Mouse (Mus musculus): ENCODE results near the gene Rln1. TPM values are rescaled to one million over a fixed set of nuclear protein-coding genes. Genes with fewer than 3 reads are reported as not detected.

Rln1 gene
- polyA plus RNA-seq, 1 experiment from 2014 or later: 4.6 TPM

DNA sequence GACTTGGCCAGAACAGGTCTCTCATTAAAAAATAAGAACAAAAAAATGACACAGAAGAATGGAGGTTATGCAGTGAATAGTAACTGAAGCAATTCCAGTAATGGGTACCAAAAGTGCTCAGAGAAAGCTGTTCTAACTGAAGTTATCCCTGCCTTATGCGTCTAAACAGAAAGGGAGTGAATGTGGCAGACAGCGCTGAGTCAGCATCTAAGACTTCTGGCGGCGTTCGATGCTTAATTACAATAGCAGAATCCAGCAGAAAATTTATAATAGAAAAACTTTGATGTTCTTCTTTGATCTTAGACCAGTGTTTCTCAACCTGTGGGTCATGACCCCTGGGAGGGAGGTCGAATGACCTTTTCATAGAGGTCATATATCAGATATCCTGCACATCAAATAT is 11.2 kb upstream of the Rln1 start:
- 81% methylated on average over 6 of the region's 6 CpGs for WGBS
- ATAC-seq (ENCODE audit: low read depth): no peak
- H3K27me3 ChIP-seq (ENCODE audit: control insufficient read depth, insufficient read depth, low read length): no peaks in the 10 kb centered on the region
- no peaks in the 10 kb centered on the region for H3K4me1 ChIP-seq (ENCODE audit: control insufficient read depth, insufficient read depth, low read length)
- H3K4me3 ChIP-seq (ENCODE audit: low read depth, low read length): no peak overlapping the region
- no peaks in the 10 kb centered on the region for H3K36me3 ChIP-seq (ENCODE audit: control insufficient read depth, insufficient read depth, low read length)
- H3K9ac ChIP-seq (replicated peaks; ENCODE audit: low read depth, low read length): no peak overlapping the region
- no peak overlapping the region for H3K27ac ChIP-seq (ENCODE audit: low read depth, low read length)
- H3K4me2 ChIP-seq (ENCODE audit: low read depth, low read length): no peak overlapping the region
- H3K9me3 ChIP-seq (ENCODE audit: control insufficient read depth, low read length): no peaks in the 10 kb centered on the region

DNA sequence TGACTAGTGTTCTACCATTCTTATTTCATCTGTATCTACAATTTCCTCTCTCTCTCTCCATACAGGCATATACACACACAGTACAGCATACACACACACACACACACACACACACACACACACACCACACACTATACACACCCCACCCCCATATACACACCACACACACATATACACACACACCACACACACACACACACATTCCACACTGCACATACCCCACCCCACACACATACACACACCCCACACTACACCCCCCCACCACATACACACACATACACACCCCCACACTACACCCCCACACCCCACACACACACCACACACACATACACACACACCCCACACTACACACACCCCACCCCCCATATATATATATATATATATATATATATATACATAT is 10.4 kb upstream of the Rln1 start:
- no peak for ATAC-seq (ENCODE audit: low read depth)
- Histone ChIP-seq H3K4me2 (ENCODE audit: low read depth, low read length) (no peak overlapping the region), H3K9me3 (ENCODE audit: control insufficient read depth, low read length) (no peaks in the 10 kb centered on the region)

DNA sequence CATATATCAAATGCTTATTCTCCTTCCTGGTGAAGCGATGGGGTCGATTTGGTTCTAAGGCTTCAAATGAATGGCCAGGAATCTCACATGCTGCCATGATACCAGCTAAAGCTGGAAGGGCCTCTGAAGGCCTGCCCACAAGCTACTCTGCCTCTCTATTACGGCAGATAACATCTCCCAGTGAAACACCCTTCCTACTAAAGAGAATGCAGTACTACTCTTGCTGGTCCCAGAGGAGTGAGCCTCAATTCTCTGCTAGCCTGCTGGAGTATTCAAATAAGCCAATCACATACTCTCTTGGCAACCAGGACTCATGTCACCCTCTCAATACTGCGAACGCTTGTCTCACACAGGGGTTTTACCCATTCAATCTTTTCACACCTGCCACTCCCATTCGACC is 7.8 kb upstream of the Rln1 start:
- Histone ChIP-seq H3K36me3 (ENCODE audit: control insufficient read depth, insufficient read depth, low read length) (no peaks in the 10 kb centered on the region), H3K9ac (replicated peaks; ENCODE audit: low read depth, low read length) (no peak overlapping the region), H3K9me3 (ENCODE audit: control insufficient read depth, low read length) (no peaks in the 10 kb centered on the region), H3K4me2 (ENCODE audit: low read depth, low read length) (no peak overlapping the region), H3K4me3 (ENCODE audit: low read depth, low read length) (no peak overlapping the region), H3K27me3 (ENCODE audit: control insufficient read depth, insufficient read depth, low read length) (no peaks in the 10 kb centered on the region), H3K4me1 (ENCODE audit: control insufficient read depth, insufficient read depth, low read length) (no peaks in the 10 kb centered on the region), H3K27ac (ENCODE audit: low read depth, low read length) (no peak overlapping the region)
- WGBS: 90% methylated on average over 6 of the region's 6 CpGs
- ATAC-seq (ENCODE audit: low read depth): no peak

More for the DNA sequence above, 10.4 kb upstream of the Rln1 start:
- Histone ChIP-seq H3K4me1 (ENCODE audit: control insufficient read depth, insufficient read depth, low read length) (no peaks in the 10 kb centered on the region), H3K27ac (ENCODE audit: low read depth, low read length) (no peak overlapping the region), H3K9ac (replicated peaks; ENCODE audit: low read depth, low read length) (no peak overlapping the region), H3K36me3 (ENCODE audit: control insufficient read depth, insufficient read depth, low read length) (no peaks in the 10 kb centered on the region), H3K4me3 (ENCODE audit: low read depth, low read length) (no peak overlapping the region), H3K27me3 (ENCODE audit: control insufficient read depth, insufficient read depth, low read length) (no peaks in the 10 kb centered on the region)

GRCm38 (mm10) chr19:29341029-29341428 is 6.6 kb upstream of the Rln1 start:
- ATAC-seq (ENCODE audit: low read depth): no peak
- H3K27me3 ChIP-seq (ENCODE audit: control insufficient read depth, insufficient read depth, low read length): no peaks in the 10 kb centered on the region
- no peak overlapping the region for H3K4me3 ChIP-seq (ENCODE audit: low read depth, low read length)
- no peak overlapping the region for H3K9ac ChIP-seq (replicated peaks; ENCODE audit: low read depth, low read length)
- H3K4me1 ChIP-seq (ENCODE audit: control insufficient read depth, insufficient read depth, low read length): no peaks in the 10 kb centered on the region
- H3K9me3 ChIP-seq (ENCODE audit: control insufficient read depth, low read length): no peaks in the 10 kb centered on the region
- 76% methylated on average over 4 of the region's 4 CpGs for WGBS
- no peak overlapping the region for H3K27ac ChIP-seq (ENCODE audit: low read depth, low read length)
- no peak overlapping the region for H3K4me2 ChIP-seq (ENCODE audit: low read depth, low read length)
- no peaks in the 10 kb centered on the region for H3K36me3 ChIP-seq (ENCODE audit: control insufficient read depth, insufficient read depth, low read length)

DNA sequence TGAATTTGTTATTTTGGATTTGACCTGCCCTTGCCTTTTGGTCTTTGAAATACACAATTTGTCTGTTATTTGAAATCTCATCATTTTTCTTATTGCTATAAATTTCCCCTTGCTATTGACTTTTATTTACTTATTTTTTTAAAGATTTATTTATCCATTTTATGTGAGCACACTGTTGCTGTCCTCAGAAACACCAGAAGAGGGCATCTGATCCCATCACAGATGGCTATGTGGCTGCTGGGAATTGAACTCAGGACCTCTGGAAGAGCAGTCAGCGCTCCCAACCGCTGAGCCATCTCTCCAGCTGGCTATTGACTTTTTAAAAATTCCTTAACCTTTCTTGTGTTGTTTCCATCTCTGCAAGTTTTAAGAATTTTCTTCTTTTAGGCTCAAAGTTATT is 2.2 kb upstream of the Rln1 start:
- 88% methylated on average over 2 of the region's 2 CpGs for WGBS
- no peak overlapping the region for H3K9ac ChIP-seq (replicated peaks; ENCODE audit: low read depth, low read length)

DNA sequence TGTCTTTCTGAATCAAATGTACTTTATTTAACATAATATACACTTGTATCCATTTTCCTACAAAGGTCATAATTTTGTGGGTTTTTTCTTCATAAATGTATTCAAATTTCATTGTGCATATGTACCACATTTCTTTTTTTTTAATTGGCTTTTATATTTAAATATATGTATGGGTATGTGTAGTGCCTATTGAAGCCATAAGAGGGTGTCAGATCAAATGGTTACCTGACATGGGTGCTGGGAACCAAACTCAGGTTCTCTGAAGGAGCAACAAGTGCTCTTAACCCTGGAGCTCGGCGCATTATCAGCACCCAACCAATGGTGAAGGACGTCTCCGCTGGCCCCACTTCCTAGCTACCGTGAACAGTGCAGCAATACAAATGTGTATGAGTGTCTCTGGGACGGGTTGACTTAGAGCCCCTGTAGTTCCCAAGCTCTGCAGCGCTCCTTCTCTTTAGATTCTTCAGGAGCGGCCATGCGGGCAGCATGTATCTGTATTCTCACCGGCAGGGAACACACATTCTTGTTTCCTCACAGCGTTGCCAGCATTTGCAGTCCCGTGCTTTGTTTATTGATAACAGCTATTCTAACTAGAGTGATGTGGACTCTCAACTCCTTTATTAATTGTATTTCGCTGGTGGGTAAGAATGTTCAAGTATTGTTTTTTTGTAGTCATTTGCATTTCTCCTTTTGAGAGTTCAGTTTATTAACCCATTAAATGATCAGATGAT is 7.5 kb downstream of the Rln1 start:
- 83% methylated on average over 13 of the region's 13 CpGs for WGBS
- Histone ChIP-seq H3K27ac (ENCODE audit: low read depth, low read length) (no peak overlapping the region), H3K9me3 (ENCODE audit: control insufficient read depth, low read length) (no peaks in the 10 kb centered on the region), H3K4me1 (ENCODE audit: control insufficient read depth, insufficient read depth, low read length) (no peaks in the 10 kb centered on the region), H3K27me3 (ENCODE audit: control insufficient read depth, insufficient read depth, low read length) (no peaks in the 10 kb centered on the region), H3K4me3 (ENCODE audit: low read depth, low read length) (no peak overlapping the region), H3K4me2 (ENCODE audit: low read depth, low read length) (no peak overlapping the region), H3K9ac (replicated peaks; ENCODE audit: low read depth, low read length) (no peak overlapping the region), H3K36me3 (ENCODE audit: control insufficient read depth, insufficient read depth, low read length) (no peaks in the 10 kb centered on the region)
- no peak for ATAC-seq (ENCODE audit: low read depth)

More for the DNA sequence above, 2.2 kb upstream of the Rln1 start:
- H3K36me3 ChIP-seq (ENCODE audit: control insufficient read depth, insufficient read depth, low read length): no peaks in the 10 kb centered on the region
- H3K4me3 ChIP-seq (ENCODE audit: low read depth, low read length): no peak overlapping the region
- H3K4me2 ChIP-seq (ENCODE audit: low read depth, low read length): no peak overlapping the region
- H3K27me3 ChIP-seq (ENCODE audit: control insufficient read depth, insufficient read depth, low read length): no peaks in the 10 kb centered on the region
- H3K27ac ChIP-seq (ENCODE audit: low read depth, low read length): no peak overlapping the region
- H3K4me1 ChIP-seq (ENCODE audit: control insufficient read depth, insufficient read depth, low read length): 0 out of 2 replicates have a peak, but pooled peaks cover 6% of the 10 kb centered on the region
- no peaks in the 10 kb centered on the region for H3K9me3 ChIP-seq (ENCODE audit: control insufficient read depth, low read length)
- no peak for ATAC-seq (ENCODE audit: low read depth)

DNA sequence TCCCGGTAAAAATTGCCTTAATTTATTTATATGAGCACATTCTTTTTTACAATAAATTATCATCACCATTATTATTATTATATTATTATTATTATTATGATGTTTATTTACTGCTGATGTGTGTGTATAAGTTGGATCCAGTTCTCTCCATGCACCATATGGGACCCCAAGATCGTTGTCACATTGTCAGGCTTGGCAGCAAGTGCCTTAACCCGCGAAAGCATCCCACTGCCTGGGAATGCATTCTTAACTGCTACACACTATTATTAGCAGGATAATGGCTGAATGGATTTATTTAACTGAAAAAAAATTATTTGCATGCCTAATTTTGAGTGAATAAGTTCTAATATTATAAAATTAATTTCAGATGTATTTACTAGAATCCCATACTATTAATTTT is 8.1 kb downstream of the Rln1 start:
- Histone ChIP-seq H3K27me3 (ENCODE audit: control insufficient read depth, insufficient read depth, low read length) (no peaks in the 10 kb centered on the region), H3K4me1 (ENCODE audit: control insufficient read depth, insufficient read depth, low read length) (no peaks in the 10 kb centered on the region), H3K36me3 (ENCODE audit: control insufficient read depth, insufficient read depth, low read length) (no peaks in the 10 kb centered on the region), H3K27ac (ENCODE audit: low read depth, low read length) (no peak overlapping the region), H3K9ac (replicated peaks; ENCODE audit: low read depth, low read length) (no peak overlapping the region), H3K4me3 (ENCODE audit: low read depth, low read length) (no peak overlapping the region), H3K9me3 (ENCODE audit: control insufficient read depth, low read length) (no peaks in the 10 kb centered on the region), H3K4me2 (ENCODE audit: low read depth, low read length) (no peak overlapping the region)
- ATAC-seq (ENCODE audit: low read depth): no peak
- 89% methylated on average over 4 of the region's 4 CpGs for WGBS

DNA sequence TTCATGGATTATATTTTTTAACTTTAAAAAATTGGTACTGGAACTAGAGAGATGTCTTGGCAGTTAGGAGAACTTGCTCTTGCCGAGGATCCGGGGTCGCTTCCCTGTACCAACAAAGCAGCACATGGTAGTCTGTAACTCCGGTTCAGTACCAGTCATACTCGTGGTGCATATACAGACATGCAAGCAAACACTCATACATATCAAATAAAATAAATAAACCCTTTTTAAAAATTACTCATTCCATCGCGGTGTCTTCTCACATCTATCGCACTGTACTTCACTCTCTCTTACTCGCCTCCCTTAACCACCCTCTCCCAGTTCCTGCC is 8.7 kb downstream of the Rln1 start:
- ATAC-seq (ENCODE audit: low read depth): no peak
- H3K4me2 ChIP-seq (ENCODE audit: low read depth, low read length): no peak overlapping the region
- no peaks in the 10 kb centered on the region for H3K27me3 ChIP-seq (ENCODE audit: control insufficient read depth, insufficient read depth, low read length)
- no peak overlapping the region for H3K9ac ChIP-seq (replicated peaks; ENCODE audit: low read depth, low read length)
- H3K9me3 ChIP-seq (ENCODE audit: control insufficient read depth, low read length): no peaks in the 10 kb centered on the region
- WGBS: 72% methylated on average over 9 of the region's 9 CpGs
- H3K36me3 ChIP-seq (ENCODE audit: control insufficient read depth, insufficient read depth, low read length): no peaks in the 10 kb centered on the region
- H3K4me3 ChIP-seq (ENCODE audit: low read depth, low read length): no peak overlapping the region
- H3K4me1 ChIP-seq (ENCODE audit: control insufficient read depth, insufficient read depth, low read length): no peaks in the 10 kb centered on the region
- H3K27ac ChIP-seq (ENCODE audit: low read depth, low read length): no peak overlapping the region

- Histone ChIP-seq H3K9me3 (ENCODE audit: control insufficient read depth, low read length) (no peaks in the 10 kb centered on the region), H3K4me2 (ENCODE audit: low read depth, low read length) (peak within 1 kb of the TSS; percentile 45), H3K9ac (replicated peaks; ENCODE audit: low read depth, low read length) (no peak within 1 kb of the TSS), H3K27me3 (ENCODE audit: control insufficient read depth, insufficient read depth, low read length) (no peaks in the 10 kb centered on the region), H3K27ac (ENCODE audit: low read depth, low read length) (no peak within 1 kb of the TSS), H3K36me3 (ENCODE audit: control insufficient read depth, insufficient read depth, low read length) (no peaks in the 10 kb centered on the region), H3K4me3 (ENCODE audit: low read depth, low read length) (no peak within 1 kb of the TSS; the same call in none of the 2 replicates), H3K4me1 (ENCODE audit: control insufficient read depth, insufficient read depth, low read length) (no peaks in the 10 kb centered on the region)
- 5% methylated on average over 30 of the region's 31 CpGs for WGBS
- peak; percentile 77 for ATAC-seq (ENCODE audit: low read depth)
Observed at GRCm38 (mm10) chr19:29325053-29325851, 9.2 kb downstream of the Rln1 start, which contains the start of gene Insl6. Gene Insl6, minus strand, starts transcription at chr19:29325356.
